Mouse (Mus musculus): ENCODE data around the gene Fam171b. TPM values are rescaled to one million over a fixed set of nuclear protein-coding genes. Genes with fewer than 3 reads are reported as not detected.

The Fam171b gene
- polyA plus RNA-seq, 1 experiment from 2014 or later, result 84.1 TPM

Other genes starting within 250 kb of the Fam171b start
- gene Zc3h15, start 168.2 kb upstream of the Fam171b start, polyA plus RNA-seq (2016; fragmentation: Nextera tagmentation; extraction: Ambion mirVana), result 175 and 183 TPM in 2 replicates
- gene Itgav, start 88.2 kb upstream of the Fam171b start, polyA plus RNA-seq (2016; fragmentation: Nextera tagmentation; extraction: Ambion mirVana), result 46.0 and 47.1 TPM in 2 replicates
- gene Zswim2, start 128.6 kb downstream of the Fam171b start, polyA plus RNA-seq (2016; fragmentation: Nextera tagmentation; extraction: Ambion mirVana), result not detected in 2 replicates
- not detected in 2 replicates for gene Gm13698, start 143.1 kb downstream of the Fam171b start, polyA plus RNA-seq (2016; fragmentation: Nextera tagmentation; extraction: Ambion mirVana)
- not detected in 2 replicates for gene Gm13693, start 148.9 kb downstream of the Fam171b start, polyA plus RNA-seq (2016; fragmentation: Nextera tagmentation; extraction: Ambion mirVana)
- gene Gm13695, start 154.7 kb downstream of the Fam171b start, polyA plus RNA-seq (2016; fragmentation: Nextera tagmentation; extraction: Ambion mirVana), result not detected in 2 replicates
- not detected in 2 replicates for gene Gm13696, start 160.5 kb downstream of the Fam171b start, polyA plus RNA-seq (2016; fragmentation: Nextera tagmentation; extraction: Ambion mirVana)
- not detected in 2 replicates for gene Gm13694, start 166.3 kb downstream of the Fam171b start, polyA plus RNA-seq (2016; fragmentation: Nextera tagmentation; extraction: Ambion mirVana)
- not detected in 2 replicates for gene Gm13697, start 172.1 kb downstream of the Fam171b start, polyA plus RNA-seq (2016; fragmentation: Nextera tagmentation; extraction: Ambion mirVana)
- not detected in 2 replicates for gene Gm13691, start 177.9 kb downstream of the Fam171b start, polyA plus RNA-seq (2016; fragmentation: Nextera tagmentation; extraction: Ambion mirVana)